Mouse (Mus musculus): ENCODE measurements around the gene Ltbr. TPM values are rescaled to one million over a fixed set of nuclear protein-coding genes. Genes with fewer than 3 reads are reported as not detected.

The Ltbr gene
- polyA plus RNA-seq, 1 experiment from 2014 or later: 69.8 TPM

- Histone ChIP-seq H3K4me1 (replicated peaks; ENCODE audit: insufficient read depth, low read length) (no peaks in the 10 kb centered on the region), H3K27me3 (ENCODE audit: insufficient read depth, low read length) (no peaks in the 10 kb centered on the region), H3K36me3 (ENCODE audit: insufficient read depth, low read length) (no peaks in the 10 kb centered on the region), H3K9ac (ENCODE audit: low read depth, low read length) (no peak overlapping the region), H3K4me3 (replicated peaks; ENCODE audit: low read depth, low read length) (no peak overlapping the region), H3K9me3 (replicated peaks; ENCODE audit: low read length) (no peaks in the 10 kb centered on the region), H3K27ac (no peak overlapping the region), H3K4me2 (ENCODE audit: low read length) (no peak overlapping the region)
- WGBS: 72% methylated on average over 13 of the region's 13 CpGs
- no peak for TF ChIP-seq CTCF (IDR thresholded peaks at IDR 0.05; ENCODE audit: low read depth)
- DNase-seq (ENCODE audit: low spot score) (no peak), ATAC-seq (replicated peaks; ENCODE audit: low FRiP score, low read depth) (no peak)
Measured at GRCm38 (mm10) chr6:125266091-125266490, 47.6 kb downstream of the Ltbr start.

DNA sequence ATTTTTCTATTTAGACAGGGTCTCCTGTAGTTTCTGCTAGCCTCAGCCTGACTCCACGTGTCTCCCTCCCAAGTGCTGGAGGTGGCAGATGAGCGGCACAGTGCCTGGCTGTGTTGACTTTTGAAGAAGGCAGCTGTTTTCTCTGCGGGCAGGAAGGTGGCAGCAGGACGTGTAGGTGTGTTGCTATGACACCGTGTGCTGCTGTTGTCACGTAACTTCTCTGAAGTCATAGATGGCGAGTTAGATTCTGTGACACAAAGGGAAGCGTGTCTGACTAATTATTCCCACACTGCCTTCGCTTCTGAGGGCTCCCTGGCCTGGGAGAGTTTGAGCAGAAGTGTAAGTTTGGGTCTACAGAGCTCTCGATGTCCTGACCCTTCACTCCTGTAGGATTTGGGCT, 48.4 kb downstream of the Ltbr start:
- Histone ChIP-seq H3K9me3 (replicated peaks; ENCODE audit: low read length) (no peaks in the 10 kb centered on the region), H3K27me3 (ENCODE audit: insufficient read depth, low read length) (no peaks in the 10 kb centered on the region), H3K36me3 (ENCODE audit: insufficient read depth, low read length) (no peaks in the 10 kb centered on the region), H3K9ac (ENCODE audit: low read depth, low read length) (no peak overlapping the region), H3K4me1 (replicated peaks; ENCODE audit: insufficient read depth, low read length) (no peaks in the 10 kb centered on the region), H3K4me2 (ENCODE audit: low read length) (no peak overlapping the region), H3K4me3 (replicated peaks; ENCODE audit: low read depth, low read length) (no peak overlapping the region), H3K27ac (no peak overlapping the region)
- no peak for ATAC-seq (replicated peaks; ENCODE audit: low FRiP score, low read depth)
- no peak for DNase-seq (ENCODE audit: low spot score)
- no peak for TF ChIP-seq CTCF (IDR thresholded peaks at IDR 0.05; ENCODE audit: low read depth)
- WGBS: 35% methylated on average over 10 of the region's 10 CpGs

GRCm38 (mm10) chr6:125264219-125264618, 49.5 kb downstream of the Ltbr start:
- DNase-seq (ENCODE audit: low spot score) (no peak), ATAC-seq (replicated peaks; ENCODE audit: low FRiP score, low read depth) (no peak)
- no peak overlapping the region for H3K9ac ChIP-seq (ENCODE audit: low read depth, low read length)
- H3K4me1 ChIP-seq (replicated peaks; ENCODE audit: insufficient read depth, low read length): no peaks in the 10 kb centered on the region
- no peak for TF ChIP-seq CTCF (IDR thresholded peaks at IDR 0.05; ENCODE audit: low read depth)
- no peak overlapping the region for H3K4me2 ChIP-seq (ENCODE audit: low read length)
- H3K27ac ChIP-seq: no peak overlapping the region
- H3K9me3 ChIP-seq (replicated peaks; ENCODE audit: low read length): no peaks in the 10 kb centered on the region
- WGBS: 84% methylated on average over 9 of the region's 9 CpGs
- no peaks in the 10 kb centered on the region for H3K36me3 ChIP-seq (ENCODE audit: insufficient read depth, low read length)
- no peak overlapping the region for H3K4me3 ChIP-seq (replicated peaks; ENCODE audit: low read depth, low read length)
- no peaks in the 10 kb centered on the region for H3K27me3 ChIP-seq (ENCODE audit: insufficient read depth, low read length)

GRCm38 (mm10) chr6:125260006-125260555, 53.6 kb downstream of the Ltbr start:
- Histone ChIP-seq H3K27me3 (ENCODE audit: insufficient read depth, low read length) (no peaks in the 10 kb centered on the region), H3K27ac (no peak overlapping the region), H3K36me3 (ENCODE audit: insufficient read depth, low read length) (no peaks in the 10 kb centered on the region), H3K4me3 (replicated peaks; ENCODE audit: low read depth, low read length) (no peak overlapping the region), H3K9me3 (replicated peaks; ENCODE audit: low read length) (no peaks in the 10 kb centered on the region), H3K4me2 (ENCODE audit: low read length) (no peak overlapping the region), H3K9ac (ENCODE audit: low read depth, low read length) (no peak overlapping the region), H3K4me1 (replicated peaks; ENCODE audit: insufficient read depth, low read length) (no peaks in the 10 kb centered on the region)
- WGBS: 80% methylated on average over 10 of the region's 10 CpGs
- no peak for TF ChIP-seq CTCF (IDR thresholded peaks at IDR 0.05; ENCODE audit: low read depth)
- no peak for DNase-seq (ENCODE audit: low spot score)
- no peak for ATAC-seq (replicated peaks; ENCODE audit: low FRiP score, low read depth)

Other genes starting within 250 kb of the Ltbr start
- gene Lpar5, start 246.0 kb downstream of the Ltbr start, polyA plus RNA-seq (2015; fragmentation: Nextera tagmentation; extraction: Ambion mirVana): 0.29 and 0.30 TPM in 2 replicates
- 60.7 and 64.2 TPM in 2 replicates for gene Chd4, start 217.9 kb downstream of the Ltbr start, polyA plus RNA-seq (2015; fragmentation: Nextera tagmentation; extraction: Ambion mirVana)
- 41.1 and 43.2 TPM in 2 replicates for gene Nop2, start 182.0 kb downstream of the Ltbr start, polyA plus RNA-seq (2015; fragmentation: Nextera tagmentation; extraction: Ambion mirVana)
- gene Iffo1, start 168.6 kb downstream of the Ltbr start, polyA plus RNA-seq (2015; fragmentation: Nextera tagmentation; extraction: Ambion mirVana): 8.1 and 8.7 TPM in 2 replicates
- gene Gapdh, start 147.4 kb downstream of the Ltbr start, polyA plus RNA-seq (2015; fragmentation: Nextera tagmentation; extraction: Ambion mirVana): 1,529 and 1,548 TPM in 2 replicates
- gene Ncapd2, start 122.2 kb downstream of the Ltbr start, polyA plus RNA-seq (2015; fragmentation: Nextera tagmentation; extraction: Ambion mirVana): 43.8 and 48.0 TPM in 2 replicates
- 275 and 288 TPM in 2 replicates for gene Mrpl51, start 122.1 kb downstream of the Ltbr start, polyA plus RNA-seq (2015; fragmentation: Nextera tagmentation; extraction: Ambion mirVana)
- 4.0 and 4.4 TPM in 2 replicates for gene Vamp1, start 98.3 kb downstream of the Ltbr start, polyA plus RNA-seq (2015; fragmentation: Nextera tagmentation; extraction: Ambion mirVana)
- gene Tapbpl, start 82.0 kb downstream of the Ltbr start, polyA plus RNA-seq (2015; fragmentation: Nextera tagmentation; extraction: Ambion mirVana): 6.3 and 7.2 TPM in 2 replicates
- gene Cd27, start 76.9 kb downstream of the Ltbr start, polyA plus RNA-seq (2015; fragmentation: Nextera tagmentation; extraction: Ambion mirVana): 0.93 and 1.2 TPM in 2 replicates
- gene Tuba3a, start 27.8 kb downstream of the Ltbr start, polyA plus RNA-seq (2015; fragmentation: Nextera tagmentation; extraction: Ambion mirVana): 0.17 TPM in 1 of 2 replicates, not detected in the other
- gene Scnn1a, start 6.8 kb upstream of the Ltbr start, polyA plus RNA-seq (2015; fragmentation: Nextera tagmentation; extraction: Ambion mirVana): 19.9 and 22.7 TPM in 2 replicates
- gene Tnfrsf1a, start 35.5 kb upstream of the Ltbr start, polyA plus RNA-seq (2015; fragmentation: Nextera tagmentation; extraction: Ambion mirVana): 77.9 and 80.4 TPM in 2 replicates
- 3.1 and 3.4 TPM in 2 replicates for gene Plekhg6, start 66.9 kb upstream of the Ltbr start, polyA plus RNA-seq (2015; fragmentation: Nextera tagmentation; extraction: Ambion mirVana)
- gene Cd9, start 180.9 kb upstream of the Ltbr start, polyA plus RNA-seq (2015; fragmentation: Nextera tagmentation; extraction: Ambion mirVana): 271 and 278 TPM in 2 replicates
- gene Vwf, start 232.9 kb upstream of the Ltbr start, polyA plus RNA-seq (2015; fragmentation: Nextera tagmentation; extraction: Ambion mirVana): 4.5 and 5.1 TPM in 2 replicates